ENCODE assay signal across 35 mouse cellular contexts in genomic region chr7:118773027-118773426, GRCm38 (mm10).
"Had no signal": no experiment of that assay in that cellular context is flagged by ENCODE, and none has a peak within 500 bp of the region (broad histone marks: within the 10 kb centered on the region; RNA-seq: fewer than 3 reads in every experiment).

No protein-coding gene starts in this region.

- H3K27ac ChIP-seq: heart, embryonic 10.5 days; heart, embryonic 13.5 days; heart, embryonic 15.5 days; hindbrain, embryonic 10.5 days; hindbrain, embryonic 12.5 days; hindbrain, embryonic 13.5 days; hindbrain, embryonic 14.5 days; hindbrain, embryonic 15.5 days; hindbrain, postnatal 0 days; intestine, embryonic 15.5 days; kidney, embryonic 15.5 days; kidney, postnatal 0 days; layer of hippocampus, adult 2 months had no signal

- H3K9me3 ChIP-seq: heart, embryonic 10.5 days; heart, embryonic 12.5 days; heart, embryonic 13.5 days; heart, embryonic 15.5 days; hindbrain, embryonic 10.5 days; hindbrain, embryonic 12.5 days; hindbrain, embryonic 13.5 days; hindbrain, embryonic 15.5 days; intestine, embryonic 15.5 days; kidney, embryonic 15.5 days had no signal

- H3K9ac ChIP-seq: heart, embryonic 12.5 days; heart, embryonic 13.5 days; heart, embryonic 15.5 days; hindbrain, embryonic 12.5 days; hindbrain, embryonic 13.5 days; hindbrain, embryonic 14.5 days; hindbrain, embryonic 15.5 days; intestine, embryonic 15.5 days; kidney, embryonic 15.5 days had no signal

- H3K4me2 ChIP-seq: heart, embryonic 11.5 days; heart, embryonic 12.5 days; heart, embryonic 13.5 days; heart, embryonic 15.5 days; hindbrain, embryonic 12.5 days; hindbrain, embryonic 13.5 days; hindbrain, embryonic 14.5 days; hindbrain, embryonic 15.5 days; intestine, embryonic 15.5 days; kidney, embryonic 15.5 days had no signal

- H3K4me1 ChIP-seq: intestine, embryonic 15.5 days had no signal

- H3K27me3 ChIP-seq: heart, embryonic 12.5 days; heart, embryonic 13.5 days; heart, embryonic 15.5 days; hindbrain, embryonic 12.5 days; hindbrain, embryonic 13.5 days; hindbrain, embryonic 15.5 days; intestine, embryonic 15.5 days; kidney, embryonic 15.5 days had no signal

- H3K4me3 ChIP-seq: heart, embryonic 10.5 days; heart, embryonic 12.5 days; heart, embryonic 13.5 days; heart, embryonic 15.5 days; hindbrain, embryonic 10.5 days; hindbrain, embryonic 12.5 days; hindbrain, embryonic 13.5 days; hindbrain, embryonic 15.5 days; intestine, embryonic 15.5 days; kidney, embryonic 15.5 days; layer of hippocampus, adult 2 months had no signal

- DNase-seq: heart, postnatal 10 days; heart, postnatal 14 days; heart, postnatal 36 days; heart, postnatal 4 days; kidney, adult 11 months; kidney, adult 18-20 months; kidney, adult 2 months; kidney, adult 8-10 months; kidney, adult 9 months; kidney, postnatal 10 days; kidney, postnatal 14 days; kidney, postnatal 25 days; kidney, postnatal 36 days; kidney, postnatal 4 days; layer of hippocampus, adult 9-11 months; layer of hippocampus, postnatal 36 days had no signal

- ATAC-seq: hindbrain, embryonic 16.5 days; hindbrain, postnatal 0 days; inflammation-experienced regulatory T-cells, adult 6 months; intestine, embryonic 15.5 days; intestine, embryonic 16.5 days; intestine, postnatal 0 days had no signal
